Mouse (Mus musculus): ENCODE results near the gene Epb41l2.

Gene Epb41l2

DNA sequence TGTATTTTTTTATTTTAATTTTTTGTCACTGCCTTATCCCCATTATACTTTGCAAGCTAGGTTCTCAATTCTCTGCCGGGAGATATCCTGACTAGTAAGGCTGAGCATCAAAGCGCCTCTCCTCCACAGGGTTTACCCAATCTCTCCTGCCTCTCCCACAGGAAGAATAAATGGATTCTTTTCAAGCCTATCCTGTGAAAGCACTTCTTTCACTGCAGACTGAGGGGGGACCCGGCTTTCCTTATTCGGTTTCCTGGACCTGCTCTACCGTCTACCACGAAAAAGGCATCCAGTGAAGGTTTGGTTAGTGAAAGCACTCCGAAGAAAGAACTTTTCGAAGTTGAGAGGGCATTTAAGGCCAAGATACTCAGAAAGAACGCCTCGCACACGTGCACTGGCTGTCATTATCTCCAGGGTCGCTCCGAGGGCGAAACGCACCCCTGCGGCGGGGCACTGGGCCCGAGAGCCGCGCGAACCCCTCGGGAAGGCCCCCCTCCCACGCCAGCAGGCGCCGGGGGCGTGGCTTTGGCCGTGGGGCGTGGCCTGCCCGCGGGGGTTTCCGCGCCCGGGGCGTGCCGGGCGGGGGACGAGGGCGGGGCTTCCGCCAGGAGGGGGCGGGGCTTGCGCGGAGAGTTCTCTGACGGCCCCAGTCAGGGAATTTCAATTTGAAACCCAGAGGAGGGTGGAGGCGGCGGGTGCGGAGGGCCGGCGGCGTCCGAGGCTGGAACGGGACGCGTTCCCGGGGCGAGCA, at the start of gene Epb41l2:
Gene Epb41l2, plus strand, starts transcription at position 591 of the 751 bp plus-strand sequence.
- DNase-seq (ENCODE audit: inconsistent age in 2 of 2, low spot score in 1 of 2), result peak; percentile 95 to 99

DNA sequence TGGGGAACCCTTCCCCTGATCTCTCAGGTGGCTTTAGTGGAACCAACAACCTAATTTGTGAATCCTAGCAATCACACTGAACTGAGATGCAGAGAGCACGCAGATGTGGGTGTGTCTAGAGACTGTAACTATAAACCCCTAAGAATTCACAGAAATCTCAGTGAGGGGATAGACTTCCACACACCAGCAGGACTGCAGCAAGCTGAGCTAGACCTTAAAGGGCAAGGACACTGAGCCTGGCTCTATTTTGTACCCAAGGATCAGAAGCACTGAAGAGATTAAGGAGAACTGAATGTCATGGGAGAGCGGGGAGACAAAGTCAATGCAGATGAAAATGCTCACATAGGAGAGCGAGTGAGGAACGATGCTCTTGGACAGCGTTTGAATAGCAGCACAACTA, 49.6 kb upstream of the Epb41l2 start:
- peak; percentile 28 to 64 for DNase-seq (ENCODE audit: inconsistent age in 2 of 2, low spot score in 1 of 2)

DNA sequence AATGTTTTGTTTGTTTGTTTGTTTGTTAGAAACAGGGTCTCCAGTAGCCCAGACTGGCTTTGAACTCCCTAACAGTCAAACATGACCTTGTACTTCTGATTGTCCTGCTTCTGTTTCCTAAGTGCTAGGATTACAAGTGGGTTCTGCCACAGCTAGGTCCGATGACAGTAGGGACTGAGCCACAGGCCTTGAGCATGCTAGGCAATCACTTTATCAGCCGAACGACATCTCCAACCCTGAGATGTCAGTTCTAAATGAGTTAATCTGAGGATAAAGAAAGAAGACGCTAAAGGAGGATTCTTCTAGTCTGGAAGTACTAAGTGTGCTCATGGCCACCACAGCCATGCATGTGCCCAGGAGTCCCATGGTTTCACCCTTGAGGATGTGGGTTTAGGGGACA, 48.9 kb upstream of the Epb41l2 start:
- peak; percentile 36 to 75 for DNase-seq (ENCODE audit: inconsistent age in 2 of 2, low spot score in 1 of 2)

DNA sequence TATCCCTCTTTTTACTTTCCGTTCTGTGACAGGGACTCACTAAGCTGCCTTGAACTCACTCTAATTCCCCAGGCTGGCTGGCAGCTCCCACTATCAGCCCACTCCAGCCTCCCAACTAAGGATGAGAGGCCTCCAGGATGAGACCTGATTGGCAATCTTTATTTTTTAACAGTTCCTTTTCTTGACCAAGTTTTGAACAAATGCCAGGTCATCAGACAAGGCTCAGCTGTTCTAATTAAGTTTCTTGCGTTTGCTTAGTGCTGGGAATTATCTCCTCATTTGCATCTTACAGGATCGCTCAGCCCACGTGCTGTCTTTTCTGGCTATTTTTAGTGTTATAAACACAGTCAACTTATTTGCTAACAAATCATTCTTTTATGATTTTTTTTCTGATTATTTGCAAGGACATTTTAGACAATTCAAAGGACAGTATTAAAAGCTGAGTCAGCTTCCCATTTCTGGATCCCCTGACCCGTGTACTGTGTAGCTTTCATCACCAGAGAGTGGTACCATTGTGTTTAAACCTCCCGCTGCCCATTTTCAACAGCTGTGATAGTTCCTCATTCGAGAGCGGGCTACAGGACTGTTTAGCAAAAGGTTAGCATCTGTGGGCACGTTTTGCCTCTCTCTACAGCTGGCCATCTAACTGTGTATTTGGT, 47.9 kb upstream of the Epb41l2 start:
- peak in 1 of 2 experiments; percentile 47 for DNase-seq (ENCODE audit: inconsistent age in 2 of 2, low spot score in 1 of 2)

DNA sequence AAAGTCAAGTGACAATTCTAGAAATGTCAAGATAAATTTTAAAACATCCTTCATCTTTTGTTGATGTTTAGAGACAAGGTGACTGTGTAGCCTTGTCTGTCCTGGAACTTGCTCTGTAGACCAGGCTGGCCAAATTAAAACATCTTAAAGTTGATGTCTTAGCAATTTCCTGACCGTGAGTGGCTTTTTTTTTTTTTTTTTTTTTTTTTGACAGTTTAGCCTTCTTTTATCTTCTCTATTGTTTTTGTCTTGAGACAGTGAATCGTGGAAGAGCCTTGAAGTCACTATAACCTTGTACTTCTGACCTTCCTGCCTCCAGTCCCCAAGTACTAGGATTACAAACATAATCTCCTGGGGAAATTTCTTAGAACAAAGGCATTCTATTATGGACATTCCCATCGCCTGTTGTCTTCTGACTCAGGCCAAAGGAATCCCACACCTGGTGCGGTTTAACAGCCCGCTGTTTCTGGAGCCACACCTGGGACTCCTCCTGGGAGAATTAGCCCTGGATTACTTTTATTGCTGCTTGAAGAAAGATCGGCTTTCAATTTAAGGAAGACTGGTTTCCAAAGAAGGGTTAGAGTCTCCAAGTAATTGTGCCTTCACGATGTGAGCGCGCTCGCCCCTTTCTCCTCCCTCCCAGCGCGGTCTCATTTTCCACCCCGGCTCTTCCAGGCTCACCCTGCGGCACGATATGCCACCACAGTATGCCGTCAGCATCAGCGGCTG, 45.6 kb upstream of the Epb41l2 start:
- DNase-seq (ENCODE audit: inconsistent age in 2 of 2, low spot score in 1 of 2), result no peak

DNA sequence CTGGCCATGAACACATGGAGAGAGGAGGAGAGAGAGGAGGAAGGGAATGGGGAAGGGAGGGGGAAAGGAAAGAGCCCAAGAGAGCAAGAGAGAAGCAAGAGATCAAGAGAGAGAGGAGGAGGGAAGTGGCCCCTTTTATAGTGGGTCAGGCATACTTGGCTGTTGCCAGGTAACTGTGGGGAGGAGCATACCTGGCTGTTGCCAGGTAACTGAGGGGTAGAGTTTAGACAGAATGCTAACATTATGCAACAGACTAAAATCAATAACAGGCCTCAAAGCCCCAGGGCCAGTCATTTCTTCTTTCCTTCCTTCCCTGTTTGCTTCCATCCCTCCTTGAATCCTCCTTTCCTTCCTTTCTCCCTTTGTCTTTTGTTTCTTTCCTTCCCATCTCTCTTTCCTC, 41.9 kb upstream of the Epb41l2 start:
- no peak for DNase-seq (ENCODE audit: inconsistent age in 2 of 2, low spot score in 1 of 2)

DNA sequence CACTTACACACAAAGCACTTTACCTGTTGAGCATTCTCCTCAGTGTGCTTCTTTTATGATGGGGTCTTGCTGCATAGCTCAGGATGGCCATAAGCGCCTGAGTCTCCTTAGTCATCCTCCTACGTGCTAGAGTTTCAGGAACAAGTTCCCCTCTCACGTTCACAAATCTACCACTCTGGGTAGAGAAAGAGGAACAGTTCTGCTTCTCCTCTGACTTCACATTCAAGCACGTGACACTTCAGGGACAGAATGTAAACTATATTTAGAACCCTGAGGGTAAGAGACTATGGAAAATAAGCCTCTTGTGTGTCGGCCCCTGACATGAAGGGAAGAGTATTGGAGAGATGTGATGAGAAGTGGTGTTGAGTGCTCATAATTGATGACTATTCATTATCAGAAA, 41.2 kb upstream of the Epb41l2 start:
- DNase-seq (ENCODE audit: inconsistent age in 2 of 2, low spot score in 1 of 2), result no peak

DNA sequence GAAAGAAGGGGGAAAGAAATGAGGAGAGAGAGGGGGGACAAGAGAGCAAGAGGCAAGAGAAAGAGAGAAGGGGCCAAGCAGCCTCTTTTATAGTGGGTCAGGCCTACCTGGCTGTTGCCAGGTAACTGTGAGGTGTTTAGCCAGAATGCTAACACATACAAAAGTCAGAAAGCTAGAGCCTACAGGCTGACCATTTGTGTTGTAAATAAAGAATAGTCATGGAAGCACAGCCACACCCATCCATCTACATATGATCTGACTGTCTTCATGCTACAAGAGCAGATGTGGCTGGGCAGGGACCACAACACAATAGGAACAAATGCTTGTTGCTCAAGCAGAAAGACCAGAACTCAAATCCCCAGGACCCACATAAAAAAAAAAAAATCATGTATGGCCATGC, 40.1 kb upstream of the Epb41l2 start:
- DNase-seq (ENCODE audit: inconsistent age in 2 of 2, low spot score in 1 of 2), result no peak

DNA sequence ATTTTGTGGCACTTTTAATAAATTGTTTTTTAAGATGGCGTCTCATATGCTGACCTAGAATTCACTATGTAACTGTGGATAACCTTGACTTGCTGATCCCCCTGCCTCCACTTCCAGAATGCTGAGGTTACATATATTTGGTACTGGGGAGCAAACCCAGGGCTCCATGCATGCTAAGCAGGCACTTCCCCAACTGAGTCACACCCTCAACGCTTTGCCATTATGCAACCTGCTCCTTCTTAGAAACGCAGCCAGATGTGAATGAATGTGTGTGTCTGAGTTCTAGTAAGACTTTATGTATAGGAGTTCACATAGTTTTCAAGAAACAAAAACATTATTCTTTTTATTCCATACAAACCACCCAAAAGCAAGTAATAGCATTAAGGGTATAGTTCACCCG, 38.4 kb upstream of the Epb41l2 start:
- DNase-seq (ENCODE audit: inconsistent age in 2 of 2, low spot score in 1 of 2), result no peak

DNA sequence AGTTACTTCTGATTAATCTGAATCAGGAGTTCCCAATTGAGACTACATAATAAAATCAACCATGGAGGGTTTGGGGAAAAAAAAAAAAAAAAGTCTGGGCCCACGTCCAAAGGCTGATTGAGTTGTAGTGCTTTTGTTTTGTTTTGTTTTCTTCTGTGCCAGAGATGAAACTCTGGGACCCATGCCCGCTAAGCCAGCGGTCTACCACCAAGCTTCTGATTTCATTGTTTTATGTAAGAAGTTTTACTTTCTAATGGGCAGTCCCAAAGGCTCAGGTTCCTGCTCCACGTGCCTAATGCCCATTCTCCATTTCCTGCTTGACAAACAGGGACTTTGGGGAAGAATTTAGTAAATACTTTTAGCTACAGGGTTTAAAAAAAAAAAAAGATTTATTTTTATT, 33.9 kb upstream of the Epb41l2 start:
- peak in 1 of 2 experiments; percentile 46 for DNase-seq (ENCODE audit: inconsistent age in 2 of 2, low spot score in 1 of 2)

DNA sequence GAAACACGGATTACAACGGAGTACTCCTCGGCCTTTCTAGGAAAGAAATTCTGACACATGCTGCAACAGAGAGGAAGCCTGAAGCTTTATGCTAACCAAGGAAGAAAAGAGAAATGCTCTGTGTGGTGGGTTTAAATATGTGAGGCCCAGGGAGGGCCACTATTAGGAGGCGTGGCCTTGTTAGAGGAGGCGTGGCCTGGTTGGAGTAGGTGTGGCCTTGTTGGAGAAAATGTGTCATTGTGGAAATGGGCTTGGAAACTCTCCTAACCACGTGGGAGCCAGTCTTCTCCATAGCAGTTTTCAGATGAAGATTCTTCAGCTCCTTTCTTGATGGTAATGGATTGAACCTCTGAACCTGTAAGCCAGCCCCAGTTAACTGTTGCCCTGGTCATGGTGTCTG, 32.1 kb upstream of the Epb41l2 start:
- no peak for DNase-seq (ENCODE audit: inconsistent age in 2 of 2, low spot score in 1 of 2)

DNA sequence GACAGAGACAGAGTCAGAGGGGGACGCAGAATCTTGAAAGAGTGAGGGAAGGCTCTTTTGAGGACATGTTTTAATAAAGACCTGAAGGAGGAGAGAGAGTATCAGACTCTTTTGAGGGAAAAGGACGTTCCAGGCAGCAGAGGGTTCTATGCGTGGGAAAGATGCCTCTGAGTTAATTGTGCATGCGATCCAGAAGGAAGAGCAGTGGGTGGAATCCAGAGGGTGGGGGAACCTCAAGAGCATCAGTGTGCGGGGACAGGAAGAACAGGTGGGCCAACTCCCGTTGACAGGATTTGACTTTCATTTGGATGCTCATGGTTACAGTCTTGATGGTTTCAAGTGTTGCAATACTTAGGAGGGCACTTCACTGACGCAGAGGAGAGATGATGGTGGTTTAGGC, 29.5 kb upstream of the Epb41l2 start:
- DNase-seq (ENCODE audit: inconsistent age in 2 of 2, low spot score in 1 of 2), result no peak

DNA sequence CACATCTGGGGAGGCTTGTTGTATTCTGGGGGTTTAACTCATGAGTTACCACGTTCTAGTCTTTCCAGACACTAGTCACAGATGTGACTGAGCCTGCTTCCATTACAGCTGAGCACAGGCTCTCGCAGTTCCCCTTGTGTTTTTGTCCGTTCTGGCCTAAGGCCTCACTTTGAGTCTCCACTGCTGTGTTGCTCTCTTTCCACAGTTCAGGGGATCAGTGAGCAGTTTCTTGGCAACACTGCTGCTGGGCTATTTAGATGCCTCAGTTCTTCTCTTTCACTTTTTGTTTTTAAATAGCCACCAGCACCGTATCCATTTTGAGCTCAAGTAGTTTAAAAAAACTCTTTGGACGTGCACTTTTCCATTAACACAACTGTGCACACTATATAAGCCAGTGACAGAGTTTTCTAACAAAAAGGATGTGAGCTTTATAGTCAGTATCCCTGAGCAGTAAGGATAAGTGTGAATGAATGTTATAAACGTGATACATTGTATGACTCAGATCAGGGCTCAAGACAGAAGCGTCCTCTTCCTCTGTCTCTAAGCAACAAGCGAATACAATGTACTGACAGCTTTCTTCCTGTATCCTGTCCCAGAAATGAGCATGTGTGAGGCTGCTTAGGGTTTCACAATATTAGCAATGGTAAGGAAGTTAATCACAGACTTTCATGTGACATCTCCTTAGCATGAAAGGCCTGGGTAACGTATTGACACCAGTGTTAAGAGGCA, 28.1 kb upstream of the Epb41l2 start:
- DNase-seq (ENCODE audit: inconsistent age in 2 of 2, low spot score in 1 of 2), result peak in 1 of 2 experiments; percentile 57

DNA sequence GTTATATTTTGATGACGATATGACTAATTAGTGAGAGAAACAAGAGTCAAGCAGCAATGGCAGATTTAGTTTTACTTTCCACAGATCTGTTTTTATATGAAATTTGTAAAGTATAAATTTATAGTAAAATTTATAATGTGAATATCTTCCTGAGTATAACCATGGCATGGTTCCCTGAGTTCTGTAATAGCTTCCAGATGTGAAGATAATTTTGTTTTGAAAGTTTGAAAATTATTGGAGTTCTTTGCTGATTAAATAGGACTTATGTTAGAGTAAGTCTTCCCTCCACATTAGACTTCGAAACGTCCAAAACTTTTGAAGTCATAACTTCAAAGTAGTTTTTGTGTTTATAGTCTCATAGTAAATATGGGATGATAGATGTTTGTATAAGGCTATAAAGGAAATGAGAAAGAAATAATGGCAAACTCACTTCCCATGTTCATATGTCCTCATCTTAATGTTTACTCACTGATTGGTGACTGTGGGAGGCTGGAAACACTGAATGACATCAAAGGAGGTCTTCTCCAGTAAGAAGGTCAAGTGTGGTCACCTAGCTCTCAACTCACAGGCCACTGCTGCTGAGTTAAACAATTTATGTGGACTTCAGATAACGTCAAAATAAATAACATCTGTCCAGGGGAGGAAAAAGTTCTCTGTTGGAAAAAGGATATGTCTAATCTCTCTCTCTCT, 26.1 kb upstream of the Epb41l2 start:
- no peak for DNase-seq (ENCODE audit: inconsistent age in 2 of 2, low spot score in 1 of 2)

DNA sequence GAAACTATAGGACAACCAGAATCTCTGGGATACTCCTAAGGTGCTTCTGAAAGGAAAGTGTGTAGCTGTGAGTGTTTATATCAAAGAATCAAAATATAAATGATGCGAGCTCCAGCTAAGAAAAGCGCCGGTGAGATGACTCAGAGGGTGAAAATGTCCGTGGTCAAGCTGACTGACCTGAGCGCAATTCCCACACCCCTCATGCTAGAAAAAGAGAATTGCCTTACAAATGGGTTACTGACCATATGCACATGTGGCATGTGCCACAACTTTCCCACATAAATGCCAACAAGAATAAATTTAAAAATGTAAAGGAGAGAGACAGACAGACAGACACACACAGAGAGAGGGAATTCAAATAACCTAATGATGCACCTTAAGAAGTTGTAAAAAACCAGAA, 18.9 kb upstream of the Epb41l2 start:
- DNase-seq (ENCODE audit: inconsistent age in 2 of 2, low spot score in 1 of 2), result no peak

DNA sequence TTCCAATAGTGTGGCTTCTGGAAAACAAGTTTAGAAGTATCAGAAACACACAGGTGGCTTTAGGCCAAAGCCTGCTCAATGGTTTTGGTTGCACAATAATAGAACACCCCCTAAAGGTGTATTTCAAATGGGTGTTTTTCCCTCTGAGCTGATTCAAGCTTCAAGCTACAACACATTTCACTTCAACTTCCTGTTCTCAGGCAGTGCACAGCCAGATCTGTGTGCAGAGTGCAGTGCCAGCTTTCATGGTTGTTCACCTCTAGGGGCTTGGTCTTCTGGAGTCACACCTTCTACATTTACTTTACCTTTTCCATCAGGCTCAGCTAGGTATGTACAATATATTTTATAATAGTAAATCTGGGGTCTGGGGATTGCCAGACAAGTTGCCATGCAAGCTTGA, 16.8 kb upstream of the Epb41l2 start:
- DNase-seq (ENCODE audit: inconsistent age in 2 of 2, low spot score in 1 of 2), result no peak

DNA sequence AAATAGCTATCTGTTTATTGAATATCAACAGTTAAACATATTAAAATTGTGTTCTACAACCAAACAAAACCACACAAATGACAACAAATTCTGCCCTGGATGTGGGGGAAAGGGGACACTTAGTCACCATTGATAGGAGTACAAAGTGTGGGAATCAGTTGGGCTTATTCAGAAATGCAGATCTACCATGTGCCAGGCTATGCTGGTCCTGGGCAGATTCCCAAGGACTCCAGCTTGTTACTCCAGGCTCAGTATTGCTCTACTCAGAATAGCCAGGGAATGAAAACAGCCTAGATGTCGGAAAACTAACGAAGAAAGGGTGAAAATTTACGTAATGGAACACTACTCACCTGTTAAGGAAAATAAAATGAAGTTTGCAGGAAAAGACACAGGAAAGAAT, 5.7 kb upstream of the Epb41l2 start:
- DNase-seq (ENCODE audit: inconsistent age in 2 of 2, low spot score in 1 of 2), result no peak

DNA sequence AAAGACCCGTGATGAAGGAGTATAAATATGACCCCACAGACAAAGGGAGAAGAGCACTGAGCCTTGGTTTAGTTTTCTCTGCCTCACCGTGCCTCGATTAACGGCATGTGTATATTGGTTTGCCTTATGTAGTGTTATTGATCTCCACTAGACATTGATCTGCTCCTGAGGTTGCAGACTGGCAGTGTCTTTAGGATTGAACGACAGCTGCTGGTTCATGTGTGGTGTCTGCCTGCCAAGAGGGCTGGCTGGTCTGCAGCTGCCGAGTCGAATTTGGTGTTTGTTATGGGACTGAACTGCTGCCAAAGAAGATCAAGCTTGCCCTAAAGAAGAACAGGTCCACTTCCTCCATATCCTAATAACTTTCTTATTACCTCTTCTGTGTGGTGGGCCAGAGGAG, 5.2 kb upstream of the Epb41l2 start:
- no peak for DNase-seq (ENCODE audit: inconsistent age in 2 of 2, low spot score in 1 of 2)

DNA sequence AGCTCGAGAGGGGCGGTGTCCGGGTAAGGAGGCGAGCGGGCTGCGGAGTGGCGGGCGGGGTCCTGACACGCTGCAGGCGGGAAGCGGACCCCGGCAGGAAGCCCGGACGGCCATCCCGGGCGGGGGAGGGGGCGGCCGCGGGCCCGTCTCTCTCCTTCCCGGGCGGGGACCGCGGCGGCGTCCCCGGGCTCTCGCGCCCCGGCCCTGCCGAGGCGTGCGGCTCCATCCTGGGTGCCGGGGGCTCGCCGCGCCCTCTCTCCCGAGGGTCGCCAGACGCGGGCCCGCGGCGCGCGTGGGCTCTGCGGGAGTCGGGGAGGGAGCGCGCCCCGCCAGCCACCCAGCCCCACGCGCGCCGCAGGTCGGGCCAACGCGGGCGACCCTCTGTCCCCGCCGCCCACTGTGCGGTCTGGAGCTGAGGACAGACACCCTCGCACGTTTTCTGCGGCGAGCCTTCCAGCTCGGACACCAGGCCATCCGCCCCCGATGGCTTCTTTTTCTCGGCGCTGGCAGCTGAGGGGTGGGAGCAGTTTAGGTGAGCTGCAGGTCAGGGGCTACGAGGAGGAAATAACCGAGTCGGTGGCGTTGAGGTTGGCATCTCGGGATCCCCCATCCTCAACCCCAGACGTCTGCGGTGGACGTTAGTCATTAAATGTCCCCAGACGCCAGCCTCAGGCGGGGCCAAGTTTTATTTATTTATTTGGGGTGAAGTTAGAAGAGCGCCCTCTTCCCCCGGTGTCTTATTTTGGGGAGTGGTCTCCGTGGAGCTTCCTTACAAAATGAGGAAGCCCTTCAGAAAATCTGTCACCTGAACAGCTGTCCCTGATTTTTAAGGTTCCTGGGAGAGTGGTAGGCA, 587 bp downstream of the Epb41l2 start:
- peak; percentile 45 to 80 for DNase-seq (ENCODE audit: inconsistent age in 2 of 2, low spot score in 1 of 2)

DNA sequence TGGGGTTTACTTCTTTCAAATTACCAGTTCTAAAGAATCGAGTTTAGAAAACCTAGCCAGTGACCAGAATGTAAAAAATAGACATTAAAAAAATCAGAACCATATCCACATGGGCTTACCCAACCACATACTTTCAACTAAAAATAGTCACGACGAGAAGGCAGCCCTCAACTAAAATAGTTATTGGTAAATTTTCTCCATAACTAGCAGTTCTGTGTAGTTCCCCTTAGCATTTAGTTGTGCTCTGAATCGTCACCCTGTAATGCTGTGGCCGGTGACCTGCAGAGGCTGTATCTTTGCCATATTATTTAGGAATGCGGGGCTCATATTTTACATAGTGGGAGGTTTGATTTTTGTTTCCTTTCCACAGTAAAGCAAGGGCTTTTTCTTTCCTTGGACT, 2.6 kb downstream of the Epb41l2 start:
- DNase-seq (ENCODE audit: inconsistent age in 2 of 2, low spot score in 1 of 2), result no peak

Measured in adrenal gland, adult (tissue).